Mouse (Mus musculus): ENCODE measurements around the gene Qsox2.

The Qsox2 gene

DNA sequence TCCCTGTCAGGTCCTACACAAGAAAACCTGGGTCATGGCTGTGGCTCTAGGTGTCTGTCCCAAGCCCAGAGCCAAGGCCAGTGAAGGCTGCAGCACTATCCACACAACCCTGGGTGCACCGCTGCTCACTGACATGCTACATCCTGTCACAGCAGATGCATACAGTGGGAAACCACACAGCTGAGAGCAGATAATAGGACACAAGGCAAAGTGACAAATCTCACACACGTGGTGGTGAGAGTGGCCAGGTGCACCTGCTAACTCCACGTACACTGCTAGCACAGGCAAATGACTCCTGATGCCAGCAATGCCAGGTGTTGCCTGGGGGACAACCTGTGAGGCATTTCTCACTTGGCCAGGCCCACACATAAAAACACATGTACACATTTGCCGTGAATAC lies 12.1 kb downstream of the Qsox2 start:
- ATAC-seq (ENCODE audit: low TSS enrichment) = no peak

DNA sequence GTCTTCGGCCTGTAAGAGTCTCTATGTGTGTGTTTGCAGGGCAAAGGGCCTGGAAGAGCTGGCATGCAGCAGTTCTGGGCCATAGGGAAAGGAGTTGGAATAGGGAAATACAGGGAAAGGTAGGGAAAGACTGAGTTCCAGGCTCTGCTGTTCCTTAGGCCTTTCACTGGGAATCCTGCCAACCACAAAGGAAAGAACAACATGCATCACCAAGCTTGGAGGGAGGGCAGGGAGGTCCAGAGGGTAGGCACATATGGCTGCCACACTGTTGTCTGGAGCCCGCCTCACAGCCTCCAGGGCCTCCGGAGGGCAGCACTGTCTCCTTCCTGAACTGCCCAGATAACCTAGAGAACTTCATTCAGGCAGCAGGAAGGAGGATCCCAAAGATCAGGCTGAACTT lies 13.4 kb downstream of the Qsox2 start:
- ATAC-seq (ENCODE audit: low TSS enrichment) = no peak

DNA sequence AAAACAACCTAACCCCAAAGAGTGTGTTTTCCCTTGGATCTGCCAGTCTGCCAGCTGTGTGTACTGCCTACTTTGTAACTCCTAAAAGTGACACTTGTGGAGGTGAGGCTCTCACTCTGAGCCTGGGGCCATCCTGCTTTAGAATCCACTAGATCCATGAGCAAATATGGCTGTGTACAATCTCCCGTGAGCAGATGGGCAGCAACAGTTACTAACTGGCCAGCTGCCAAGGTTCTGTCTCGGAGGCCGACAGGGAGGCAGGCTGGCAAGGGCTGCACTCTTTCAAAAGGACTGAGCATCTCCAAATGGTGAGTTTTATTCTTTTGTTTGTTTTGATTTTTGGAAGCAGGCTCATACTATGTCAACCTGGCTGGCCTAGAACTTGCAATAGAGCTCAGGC lies 22.8 kb downstream of the Qsox2 start:
- no peak for ATAC-seq (ENCODE audit: low TSS enrichment)

DNA sequence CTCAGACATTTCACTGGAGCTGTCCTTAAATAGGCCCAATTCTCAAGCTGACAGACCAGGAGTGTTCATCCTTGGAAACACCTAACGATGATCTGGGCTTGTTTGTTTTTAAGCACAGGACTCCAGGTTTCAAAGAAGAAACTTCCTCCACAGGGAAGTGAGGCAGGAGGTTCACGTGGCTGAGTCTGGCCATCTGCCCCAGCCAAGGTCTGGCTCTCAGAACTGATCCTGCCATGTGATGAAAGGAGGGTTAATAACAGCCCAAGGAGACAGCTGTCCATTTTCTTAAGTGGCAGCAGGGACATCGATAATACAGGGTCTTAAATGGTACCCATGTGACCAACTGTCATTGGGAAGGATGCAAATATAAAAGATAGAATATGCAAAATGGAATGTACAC lies 27.8 kb downstream of the Qsox2 start:
- ATAC-seq (ENCODE audit: low TSS enrichment) = no peak

DNA sequence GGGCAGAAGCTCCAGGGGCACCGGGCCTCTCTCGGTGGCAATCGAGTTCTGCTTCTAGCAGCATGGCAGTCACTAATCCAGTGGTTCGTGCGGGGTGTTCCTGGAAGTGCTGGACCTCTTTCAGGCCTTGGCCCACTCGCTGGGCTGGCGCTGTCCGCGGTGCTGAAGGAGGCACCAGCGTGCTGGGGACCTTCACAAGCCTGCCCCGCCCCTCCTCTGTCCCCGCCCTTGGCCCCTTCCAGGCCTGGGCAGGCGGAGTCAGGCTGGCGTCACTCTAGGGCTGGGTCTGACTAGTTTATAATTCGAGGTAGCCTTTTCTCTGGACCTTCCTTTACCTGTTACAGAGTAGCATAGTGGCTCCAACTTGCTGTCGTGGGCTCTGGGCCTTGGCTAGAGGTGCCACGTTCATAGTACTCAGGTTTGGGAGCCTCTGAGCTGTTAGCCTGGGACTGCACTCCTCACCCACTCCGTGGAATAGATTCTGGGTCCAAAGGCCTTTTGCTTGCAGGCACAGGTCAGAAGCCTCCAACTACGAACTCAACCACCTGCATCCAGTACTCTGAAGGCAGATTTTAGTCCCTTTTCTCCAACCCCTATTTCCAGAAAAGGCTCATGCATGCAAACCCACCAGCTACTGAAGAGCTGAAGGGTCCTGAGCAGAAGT lies 29.1 kb downstream of the Qsox2 start, which contains the start of gene Lhx3:
Gene Lhx3, minus strand, starts transcription at position 164 of the 664 bp plus-strand sequence.
- no peak for ATAC-seq (ENCODE audit: low TSS enrichment)

DNA sequence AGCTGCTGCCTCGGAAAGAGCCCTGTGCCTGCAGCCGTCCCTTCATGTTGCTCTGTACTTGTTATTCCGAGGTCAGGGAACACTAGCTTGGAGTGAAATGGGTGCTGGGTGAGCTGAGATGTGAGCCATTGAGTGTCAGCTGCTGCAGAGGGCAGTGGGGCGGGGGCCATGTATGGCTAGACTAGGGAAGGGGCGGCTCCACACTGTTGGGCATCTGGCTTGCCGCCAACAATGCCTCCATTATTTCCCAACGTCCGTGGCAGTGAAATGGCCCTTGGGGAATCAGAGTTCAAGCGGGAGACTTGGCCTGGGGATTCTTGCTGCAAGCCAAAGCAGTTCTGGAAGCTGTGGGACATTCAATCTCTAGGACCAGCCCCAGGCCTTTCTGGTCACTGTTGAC lies 29.8 kb downstream of the Qsox2 start:
- no peak for ATAC-seq (ENCODE audit: low TSS enrichment)

DNA sequence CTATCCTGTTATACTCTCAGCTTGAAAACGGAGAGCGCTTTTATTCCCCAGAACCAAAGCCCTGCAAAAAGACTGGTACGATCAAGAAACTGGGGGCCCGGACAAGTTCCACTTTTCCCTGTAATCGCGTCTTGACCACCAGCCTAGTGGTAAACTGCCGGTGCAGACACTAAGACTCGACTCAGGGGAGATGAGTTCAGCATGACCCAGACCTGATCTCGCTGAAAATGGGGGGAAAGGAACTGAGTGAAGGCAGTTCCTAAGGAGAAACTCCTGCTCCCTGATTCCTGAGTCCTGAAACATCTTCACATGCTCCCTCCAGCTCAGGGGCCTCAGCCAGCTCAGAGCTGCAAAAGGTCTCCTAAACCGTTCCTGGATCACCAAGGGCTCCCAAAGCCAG lies 31.6 kb downstream of the Qsox2 start:
- ATAC-seq (ENCODE audit: low TSS enrichment) = no peak

DNA sequence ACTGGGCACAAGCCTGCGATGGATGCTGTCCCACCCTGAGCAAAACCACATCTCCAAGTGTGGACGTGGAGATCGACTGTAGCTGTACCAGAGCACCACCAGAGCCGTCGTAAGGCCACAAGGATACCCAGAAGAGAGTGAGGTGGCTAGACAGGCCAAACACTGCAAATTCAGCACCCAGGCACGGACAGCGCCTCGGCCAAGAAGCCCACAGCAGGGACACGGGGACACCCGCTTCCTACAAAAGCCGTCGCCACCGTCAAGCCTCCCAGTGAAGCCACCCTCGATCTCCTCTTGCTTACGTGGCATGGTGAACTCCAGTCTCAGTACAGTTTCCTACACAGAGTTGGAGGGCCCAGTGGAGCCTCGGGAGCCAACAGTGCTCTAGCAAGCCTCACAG lies 32.2 kb downstream of the Qsox2 start:
- no peak for ATAC-seq (ENCODE audit: low TSS enrichment)

DNA sequence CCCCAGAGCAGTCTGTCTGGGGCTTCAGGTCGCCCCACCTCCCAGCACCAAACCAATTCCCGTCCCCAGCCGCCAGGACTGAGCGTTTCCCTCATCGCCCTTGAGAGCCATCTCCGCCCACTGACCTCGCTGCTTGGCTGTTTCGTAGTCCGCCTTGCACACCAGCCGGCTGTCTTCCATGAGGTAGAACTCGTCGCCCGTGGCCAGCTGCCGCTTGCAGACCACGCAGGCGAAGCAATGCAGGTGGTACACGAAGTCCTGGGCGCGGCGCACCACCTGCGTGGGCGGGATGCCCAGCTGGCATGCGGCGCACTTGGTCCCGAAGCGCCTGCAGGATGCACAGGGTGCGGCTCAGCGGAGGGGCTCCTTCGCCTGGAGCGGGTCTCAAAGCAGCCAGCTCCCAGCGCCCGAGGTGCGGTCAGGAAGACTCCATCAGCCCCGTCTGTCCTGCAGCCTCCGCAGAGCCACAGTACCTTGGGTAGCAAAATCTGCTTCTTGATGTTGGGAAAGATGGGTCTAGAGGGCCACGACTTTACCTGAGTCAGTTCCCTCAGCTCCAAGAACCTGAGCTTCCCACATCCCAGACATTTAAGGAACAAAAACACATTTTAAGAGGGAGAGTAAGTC lies 34.4 kb downstream of the Qsox2 start:
- ATAC-seq (ENCODE audit: low TSS enrichment) = no peak

DNA sequence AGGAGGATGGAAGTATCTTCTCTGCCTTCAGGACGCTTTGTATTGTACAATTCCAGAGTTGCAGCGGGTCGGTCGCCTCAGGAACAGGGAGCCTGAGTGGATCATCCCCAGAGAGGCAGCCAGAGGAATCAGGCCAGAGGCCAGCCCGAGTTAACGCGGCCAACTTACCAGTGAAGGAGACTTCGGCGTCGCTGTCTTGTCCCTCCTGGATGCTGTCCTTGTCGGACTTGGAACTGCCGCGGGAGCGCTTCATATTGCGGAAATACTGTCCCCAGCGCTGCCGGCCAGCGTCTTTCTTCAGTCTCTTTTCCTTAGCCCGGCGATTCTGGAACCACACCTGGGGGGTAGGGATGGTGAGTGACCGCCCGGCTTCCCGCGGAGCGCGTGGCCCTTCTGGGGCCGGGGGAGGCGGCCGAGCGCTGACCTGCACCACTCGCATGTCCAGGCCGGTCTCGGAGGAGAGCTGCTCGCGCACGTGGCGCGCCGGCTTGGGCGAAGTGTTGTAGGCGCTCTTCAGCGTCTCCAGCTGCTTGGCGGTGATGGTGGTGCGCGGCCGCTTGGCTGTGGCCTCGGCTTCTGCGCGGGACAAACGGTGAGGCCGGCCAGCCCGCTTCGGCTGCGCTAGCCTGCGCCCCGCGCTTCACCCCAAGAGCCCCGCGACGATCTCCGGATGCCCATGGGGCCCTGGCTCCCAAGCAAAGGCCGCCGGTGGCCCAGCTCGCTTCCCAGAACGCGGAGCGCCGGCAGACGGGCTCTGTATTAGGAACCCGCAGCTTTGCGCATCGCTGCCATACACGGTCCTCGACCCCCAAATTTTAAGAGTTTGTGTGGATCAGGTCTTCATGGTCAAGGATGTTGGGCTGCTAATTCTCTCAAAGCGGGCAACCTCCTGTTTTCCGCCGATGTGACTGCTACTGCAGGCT lies 35.1 kb downstream of the Qsox2 start:
- ATAC-seq (ENCODE audit: low TSS enrichment) = peak; percentile 38; the same call in 1 of the 2 replicates

DNA sequence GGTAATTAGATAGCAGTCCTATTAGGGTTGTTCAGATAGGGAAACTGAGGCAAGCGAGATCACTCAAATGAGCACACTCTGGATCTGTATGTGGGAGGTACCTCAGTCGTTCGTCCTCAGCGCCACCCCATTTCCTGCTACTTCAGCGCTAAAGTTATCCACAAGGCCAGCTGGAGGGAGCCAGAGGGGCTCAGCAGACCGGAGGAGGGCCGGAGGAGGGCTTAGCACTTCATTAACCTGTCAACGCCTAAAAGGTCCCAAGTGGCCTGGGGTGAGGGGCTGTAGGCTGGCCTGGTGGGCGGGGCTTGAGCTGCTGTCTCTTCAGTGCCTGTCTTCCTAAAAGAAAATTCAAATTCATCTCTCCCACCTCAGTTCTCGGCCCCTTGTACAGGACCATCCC lies 38.8 kb downstream of the Qsox2 start:
- ATAC-seq (ENCODE audit: low TSS enrichment) = no peak

DNA sequence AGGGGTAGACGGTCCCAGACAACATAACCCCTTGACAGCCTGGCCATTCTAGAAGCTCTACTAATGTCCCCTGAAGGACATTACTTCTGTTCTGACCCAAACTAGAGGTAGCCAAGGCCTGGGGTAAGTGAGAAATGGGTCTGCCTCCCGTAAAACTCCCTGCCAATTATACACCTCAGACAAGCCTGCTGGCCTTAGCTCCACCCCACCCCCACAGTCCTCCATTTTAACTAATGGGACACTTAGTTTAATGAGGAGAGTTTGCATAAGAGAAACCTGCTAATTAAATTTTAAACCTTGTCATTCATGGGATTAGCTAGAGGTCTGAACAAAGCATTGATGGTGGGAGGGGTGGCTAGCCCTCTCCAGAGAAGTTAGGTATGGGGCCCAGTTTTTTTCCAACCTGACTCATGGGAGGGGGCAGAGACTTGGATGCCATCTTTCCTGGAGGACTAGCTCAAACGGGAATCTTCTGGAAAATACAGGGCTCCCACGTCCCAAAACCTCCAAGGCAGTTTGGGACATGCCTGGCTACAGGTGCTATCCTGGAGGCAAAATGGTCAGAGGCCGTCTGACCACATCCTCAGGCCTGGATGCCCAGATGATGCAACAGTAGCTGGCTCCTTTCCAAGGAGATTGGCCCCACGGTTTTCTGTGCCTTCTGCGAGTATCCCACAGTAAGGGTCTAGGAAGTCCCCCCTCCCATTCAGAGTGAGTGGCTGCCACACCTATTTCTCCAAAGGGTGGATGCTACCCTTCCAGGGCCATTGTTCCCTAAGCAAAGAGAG lies 42.6 kb downstream of the Qsox2 start:
- no peak for ATAC-seq (ENCODE audit: low TSS enrichment)

DNA sequence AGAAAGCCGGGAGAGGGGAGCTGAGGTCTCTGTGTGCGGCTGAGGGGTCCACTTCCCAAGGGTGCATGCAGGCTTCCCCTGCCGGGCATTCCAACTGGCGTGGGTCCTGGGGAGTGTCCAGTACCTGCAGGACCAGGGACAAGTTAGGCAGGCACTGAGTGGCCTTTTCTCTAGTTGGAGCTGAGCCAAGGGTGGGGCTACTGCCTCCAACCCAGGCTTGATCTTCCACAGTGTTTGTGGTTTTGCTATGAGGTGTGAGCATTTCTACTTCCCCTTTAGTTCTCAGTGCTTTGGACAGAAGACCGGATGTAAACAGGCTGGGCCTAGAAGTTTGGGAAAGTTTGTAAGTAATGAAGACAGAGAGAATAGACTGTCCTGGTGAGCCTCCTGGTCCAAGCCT lies 48.8 kb downstream of the Qsox2 start:
- no peak for ATAC-seq (ENCODE audit: low TSS enrichment)

DNA sequence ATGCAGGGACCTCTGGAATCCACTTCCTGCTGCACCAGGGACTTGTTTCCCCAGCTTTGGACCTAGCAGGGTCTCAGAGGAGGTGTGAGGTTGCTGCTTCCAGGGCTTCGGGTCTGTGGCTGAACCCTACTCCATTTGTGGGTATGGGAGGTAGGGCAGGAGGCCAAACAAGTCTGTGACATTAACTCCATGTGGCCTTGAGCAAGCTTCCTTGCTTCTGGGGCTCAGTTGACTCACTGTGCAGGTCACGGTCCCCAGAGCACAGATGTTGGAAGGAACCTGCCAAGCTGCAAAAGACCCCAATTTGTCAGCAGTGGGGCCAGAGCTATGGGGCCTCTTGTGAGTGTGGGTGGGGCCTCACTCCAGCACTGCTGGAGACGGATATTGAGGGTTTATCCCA lies 53.0 kb downstream of the Qsox2 start:
- ATAC-seq (ENCODE audit: low TSS enrichment) = no peak

DNA sequence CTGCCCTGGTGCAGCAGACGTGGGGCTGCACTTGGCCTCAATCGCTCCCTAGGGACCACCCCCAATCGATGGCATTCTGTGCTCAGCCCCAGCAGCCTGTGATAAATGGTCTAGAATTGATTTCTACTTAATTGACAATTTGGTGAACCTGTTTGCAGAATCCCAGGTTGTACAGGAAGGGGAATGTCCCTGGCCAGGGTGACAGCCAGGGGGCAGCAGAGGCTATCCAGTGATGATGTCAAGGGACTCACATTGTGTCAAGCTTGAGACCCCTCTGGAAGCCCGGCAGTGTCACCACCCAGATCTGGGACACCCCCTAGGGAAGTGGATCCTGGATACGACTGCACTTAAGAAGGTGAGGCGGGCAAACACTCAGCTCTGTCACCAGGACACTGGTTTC lies 54.7 kb downstream of the Qsox2 start:
- no peak for ATAC-seq (ENCODE audit: low TSS enrichment)

DNA sequence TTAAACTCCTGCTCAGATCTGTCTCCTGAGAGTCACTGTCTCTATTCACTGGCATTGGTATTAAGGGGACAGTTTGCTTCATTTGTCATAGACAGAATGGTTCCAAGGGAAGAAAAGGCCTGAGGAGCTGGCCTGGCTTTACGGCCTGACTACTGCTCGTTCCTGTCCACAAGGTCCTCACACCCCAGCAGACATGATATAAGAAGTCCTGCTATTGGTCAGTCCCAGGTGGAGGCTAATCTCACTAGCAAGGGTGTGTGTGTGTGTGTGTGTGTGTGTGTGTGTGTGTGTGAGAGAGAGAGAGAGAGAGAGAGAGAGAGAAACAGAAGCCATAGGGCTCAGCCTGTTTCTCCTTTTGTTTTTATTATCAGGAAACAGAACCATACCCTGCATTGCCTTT lies 60.1 kb downstream of the Qsox2 start:
- no peak for ATAC-seq (ENCODE audit: low TSS enrichment)

DNA sequence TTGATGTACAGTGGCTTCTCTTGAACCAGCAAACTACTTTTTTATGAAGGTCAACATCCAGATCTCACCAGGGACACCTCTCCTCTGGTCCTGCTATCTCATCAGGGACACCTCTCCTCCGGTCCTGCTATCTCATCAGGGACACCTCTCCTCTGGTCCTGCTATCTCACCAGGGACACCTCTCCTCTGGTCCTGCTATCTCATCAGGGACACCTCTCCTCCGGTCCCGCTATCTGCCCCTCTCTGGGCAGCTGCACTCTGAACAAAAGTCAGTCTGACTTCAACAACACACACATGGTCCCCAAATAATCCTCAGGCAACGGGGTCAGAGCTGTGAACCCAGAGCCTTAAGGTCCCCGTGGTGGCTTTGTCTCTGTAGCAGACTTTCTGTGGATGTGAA lies 60.6 kb downstream of the Qsox2 start:
- ATAC-seq (ENCODE audit: low TSS enrichment) = no peak

DNA sequence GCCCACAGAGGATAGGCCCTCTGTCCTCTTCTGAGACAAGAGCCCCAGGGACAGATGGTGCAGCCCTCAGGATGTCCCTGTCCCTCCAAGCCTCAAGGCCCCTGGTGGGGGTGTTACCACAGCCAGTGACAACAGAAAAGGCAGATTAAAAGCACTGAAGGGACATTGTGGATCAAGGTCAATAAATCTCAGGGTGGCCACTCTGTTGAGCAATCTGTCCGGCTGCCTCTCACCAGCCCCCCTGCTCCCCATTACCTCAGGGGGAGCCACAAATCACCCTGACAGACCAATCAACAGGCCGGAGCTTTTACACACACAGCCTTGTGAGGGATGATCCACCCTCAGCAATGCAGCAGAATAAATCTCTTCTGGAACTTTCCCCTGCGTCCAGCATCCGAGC lies 62.1 kb downstream of the Qsox2 start:
- ATAC-seq (ENCODE audit: low TSS enrichment) = no peak

DNA sequence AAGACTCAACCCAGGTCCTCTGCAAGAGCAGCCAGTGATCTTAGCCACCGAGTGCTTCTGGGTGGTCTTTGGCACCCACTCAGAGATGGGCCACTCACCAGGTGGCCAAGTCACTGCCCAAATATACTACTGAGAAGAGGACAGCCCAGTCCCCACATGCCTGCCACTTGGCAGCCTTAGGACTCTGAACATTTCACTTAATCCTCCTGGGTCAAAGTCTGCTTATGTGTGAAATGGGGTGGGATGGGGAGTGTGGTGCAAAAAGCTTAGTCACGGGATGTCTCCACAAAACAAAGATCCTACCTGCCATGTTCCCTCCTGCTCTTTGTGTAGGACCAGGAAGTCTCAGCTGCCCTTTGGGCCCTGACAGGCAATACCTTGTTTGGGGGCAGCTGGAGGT lies 65.2 kb downstream of the Qsox2 start:
- no peak for ATAC-seq (ENCODE audit: low TSS enrichment)

DNA sequence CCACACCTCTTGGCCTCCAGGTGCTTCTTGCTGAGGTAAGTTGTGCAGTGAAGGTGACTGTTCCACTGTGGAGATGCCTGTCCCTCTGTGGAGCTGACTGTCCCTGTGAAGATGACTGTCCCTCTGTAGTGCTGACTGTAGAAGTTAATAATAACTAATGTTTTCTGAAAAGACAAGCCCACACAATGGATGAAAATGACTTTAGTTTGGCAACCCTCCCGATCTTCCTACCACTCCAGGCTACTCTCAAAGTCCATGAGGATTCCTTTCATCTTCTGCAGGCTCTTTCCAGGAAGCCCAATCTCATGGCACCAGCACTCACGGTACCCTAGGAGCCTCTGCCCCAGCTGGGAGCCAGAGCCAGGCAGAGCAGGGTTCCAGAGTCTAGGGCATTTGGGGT lies 66.9 kb downstream of the Qsox2 start:
- ATAC-seq (ENCODE audit: low TSS enrichment) = no peak

DNA sequence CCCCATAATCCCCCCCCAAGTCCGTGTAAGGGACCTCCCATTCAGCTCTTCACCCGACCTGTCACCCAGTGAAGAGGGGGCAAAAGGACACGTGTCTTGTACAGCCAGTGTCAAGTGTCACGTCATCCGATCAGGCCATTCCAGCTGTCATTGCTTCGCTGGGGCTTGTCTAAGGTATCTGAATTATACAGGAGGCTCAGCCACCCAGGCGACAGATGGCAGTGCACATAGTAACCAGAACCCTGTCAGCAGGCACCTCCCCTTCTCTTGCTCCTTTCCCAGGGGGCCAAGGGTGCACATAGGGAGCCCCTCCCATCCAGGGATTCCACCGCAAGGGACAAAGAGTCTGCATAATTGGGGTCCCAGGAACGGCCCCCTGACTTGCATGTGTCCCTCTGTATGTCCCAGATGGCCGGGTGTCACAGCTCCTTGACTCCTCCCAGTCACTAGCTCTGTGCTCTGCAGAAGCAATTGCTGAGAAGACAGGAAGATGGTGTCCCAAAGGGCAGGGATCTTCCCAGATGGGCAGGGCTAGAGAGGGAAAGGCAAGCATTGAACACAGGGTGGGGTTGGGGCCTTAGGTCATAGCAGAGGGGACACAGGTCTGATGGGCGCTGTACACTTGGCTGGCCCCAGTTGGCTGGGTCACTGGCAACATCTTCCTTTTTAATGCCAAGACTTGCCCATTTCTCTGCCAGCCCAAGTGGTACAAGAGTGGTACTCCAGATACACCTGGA lies 68.3 kb downstream of the Qsox2 start:
- no peak for ATAC-seq (ENCODE audit: low TSS enrichment)
